Mouse (Mus musculus) liver, embryonic 15.5 days (tissue): ENCODE measurements around the gene Slc35a1. TPM values are rescaled to one million over a fixed set of nuclear protein-coding genes. Genes with fewer than 3 reads are reported as not detected.

Experiments
- ATAC-seq: fragments of 200-750 bp; cut with Nextera tagmentation; 2 replicates; pipeline ENCODE4 v1.8.0; 2017; ENCODE audit warnings: moderate number of reproducible peaks, mild to moderate bottlenecking, moderate library complexity; ENCODE audit not compliant: insufficient read depth
- H3K27ac ChIP-seq: fragments of 300-500 bp; sonication (generic); replicated peaks from 2 replicates; pipeline ENCODE4 v1.5.1; 2015; ENCODE audit warnings: mild to moderate bottlenecking, inconsistent platforms
- H3K27me3 ChIP-seq: fragments of 300-500 bp; sonication (generic); 2 replicates; pipeline ENCODE4 v1.6.1; 2015; ENCODE audit warnings: mild to moderate bottlenecking, inconsistent platforms
- H3K36me3 ChIP-seq: fragments of 300-500 bp; sonication (generic); replicated peaks from 2 replicates; pipeline ENCODE4 v1.6.1; 2015; ENCODE audit warnings: moderate library complexity, mild to moderate bottlenecking, inconsistent platforms
- H3K4me1 ChIP-seq: fragments of 300-500 bp; sonication (generic); replicated peaks from 2 replicates; pipeline ENCODE4 v1.6.1; 2015; ENCODE audit warnings: inconsistent platforms
- H3K4me2 ChIP-seq: fragments of 300-500 bp; sonication (generic); 2 replicates; pipeline ENCODE4 v1.6.1; 2015; ENCODE audit warnings: moderate library complexity, mild to moderate bottlenecking, inconsistent platforms
- H3K4me3 ChIP-seq: fragments of 300-500 bp; sonication (generic); replicated peaks from 2 replicates; pipeline ENCODE4 v1.5.1; 2015; ENCODE audit warnings: mild to moderate bottlenecking, inconsistent platforms
- H3K9ac ChIP-seq: fragments of 300-500 bp; sonication (generic); 2 replicates; pipeline ENCODE4 v1.6.1; 2015; ENCODE audit warnings: moderate library complexity, mild to moderate bottlenecking, inconsistent platforms
- H3K9me3 ChIP-seq: fragments of 300-500 bp; sonication (generic); replicated peaks from 2 replicates; pipeline ENCODE4 v1.6.1; 2016; ENCODE audit warnings: inconsistent platforms
- WGBS: fragments of 180-500 bp; shearing (Covaris S2); methylation state at CpG from one replicate; pipeline ENCODE4 v1.1.7; 2015; ENCODE audit warnings: mixed read lengths; ENCODE audit not compliant: insufficient replicate concordance; 5-methylcytosine and 5-hydroxymethylcytosine counted together
- polyA plus RNA-seq: library from polyadenylated mRNA; unstranded; fragments of >200 nt; fragmentation: Nextera tagmentation; extraction: Ambion mirVana; gene quantifications from 2 replicates; pipeline ENCODE4 v1.2.1, GENCODE M21; 2015

The Slc35a1 gene
- polyA plus RNA-seq, 1 experiment from 2014 or later = 16.5 TPM

- H3K4me3 ChIP-seq = no peak overlapping the region
- no peaks in the 10 kb centered on the region for H3K9me3 ChIP-seq
- H3K27me3 ChIP-seq = no peaks in the 10 kb centered on the region
- ATAC-seq = no peak
- H3K9ac ChIP-seq = no peak overlapping the region
- WGBS = 53% methylated on average over 3 of the region's 3 CpGs
- no peak overlapping the region for H3K27ac ChIP-seq
- no peak overlapping the region for H3K4me2 ChIP-seq
- no peaks in the 10 kb centered on the region for H3K36me3 ChIP-seq
- no peaks in the 10 kb centered on the region for H3K4me1 ChIP-seq
These were observed 20.0 kb upstream of the Slc35a1 start for GRCm38 (mm10) chr4:34707248-34707647.

- H3K36me3 ChIP-seq = no peaks in the 10 kb centered on the region
- no peaks in the 10 kb centered on the region for H3K4me1 ChIP-seq
- no peaks in the 10 kb centered on the region for H3K9me3 ChIP-seq
- H3K9ac ChIP-seq = no peak overlapping the region
- WGBS = 54% methylated on average over 4 of the region's 4 CpGs
- ATAC-seq = no peak
- no peaks in the 10 kb centered on the region for H3K27me3 ChIP-seq
- H3K27ac ChIP-seq = no peak overlapping the region
- H3K4me2 ChIP-seq = no peak overlapping the region
- no peak overlapping the region for H3K4me3 ChIP-seq
These were observed 15.8 kb upstream of the Slc35a1 start for GRCm38 (mm10) chr4:34703029-34703428.

GRCm38 (mm10) chr4:34702231-34702630 lies 15.0 kb upstream of the Slc35a1 start:
- Histone ChIP-seq H3K4me1 (no peaks in the 10 kb centered on the region), H3K9ac (no peak overlapping the region), H3K27ac (no peak overlapping the region), H3K27me3 (no peaks in the 10 kb centered on the region), H3K36me3 (no peaks in the 10 kb centered on the region), H3K4me3 (no peak overlapping the region), H3K4me2 (no peak overlapping the region), H3K9me3 (no peaks in the 10 kb centered on the region)
- WGBS = 89% methylated on average over 11 of the region's 11 CpGs
- no peak for ATAC-seq

- H3K27me3 ChIP-seq = no peaks in the 10 kb centered on the region
- no peak for ATAC-seq
- 39% methylated on average over 5 of the region's 5 CpGs for WGBS
These were observed 14.3 kb upstream of the Slc35a1 start for GRCm38 (mm10) chr4:34701528-34701927.

GRCm38 (mm10) chr4:34688021-34688420 lies 783 bp upstream of the Slc35a1 start:
- Histone ChIP-seq H3K9me3 (no peaks in the 10 kb centered on the region), H3K27ac (no peak overlapping the region), H3K4me3 (no peak overlapping the region), H3K36me3 (0 out of 2 replicates have a peak, but pooled peaks cover 3% of the 10 kb centered on the region), H3K9ac (no peak overlapping the region), H3K4me1 (peaks cover 17% of the 10 kb centered on the region), H3K27me3 (no peaks in the 10 kb centered on the region), H3K4me2 (peak overlapping the region; percentile 82)
- 61% methylated on average over 3 of the region's 3 CpGs for WGBS
- no peak for ATAC-seq

More at GRCm38 (mm10) chr4:34701528-34701927, 14.3 kb upstream of the Slc35a1 start:
- Histone ChIP-seq H3K9ac (no peak overlapping the region), H3K9me3 (no peaks in the 10 kb centered on the region), H3K4me2 (no peak overlapping the region), H3K4me3 (no peak overlapping the region), H3K4me1 (no peaks in the 10 kb centered on the region), H3K36me3 (no peaks in the 10 kb centered on the region), H3K27ac (no peak overlapping the region)

GRCm38 (mm10) chr4:34680530-34680929 lies 6.7 kb downstream of the Slc35a1 start:
- no peak overlapping the region for H3K27ac ChIP-seq

GRCm38 (mm10) chr4:34673721-34674120 lies 13.5 kb downstream of the Slc35a1 start:
- 65% methylated on average over 5 of the region's 5 CpGs for WGBS
- Histone ChIP-seq H3K9ac (no peak overlapping the region), H3K4me3 (no peak overlapping the region), H3K36me3 (peaks cover 11% of the 10 kb centered on the region), H3K9me3 (no peaks in the 10 kb centered on the region), H3K27ac (no peak overlapping the region), H3K4me2 (no peak overlapping the region), H3K27me3 (no peaks in the 10 kb centered on the region), H3K4me1 (no peaks in the 10 kb centered on the region)
- no peak for ATAC-seq

More at GRCm38 (mm10) chr4:34680530-34680929, 6.7 kb downstream of the Slc35a1 start:
- Histone ChIP-seq H3K4me1 (peaks cover 4% of the 10 kb centered on the region), H3K4me3 (no peak overlapping the region), H3K4me2 (no peak overlapping the region), H3K9ac (no peak overlapping the region), H3K36me3 (peaks cover 12% of the 10 kb centered on the region), H3K27me3 (no peaks in the 10 kb centered on the region), H3K9me3 (no peaks in the 10 kb centered on the region)
- 78% methylated on average over 5 of the region's 5 CpGs for WGBS
- ATAC-seq = no peak

GRCm38 (mm10) chr4:34667923-34668322 lies 19.3 kb downstream of the Slc35a1 start:
- no peak for ATAC-seq
- H3K36me3 ChIP-seq = peaks cover 29% of the 10 kb centered on the region
- no peak overlapping the region for H3K4me2 ChIP-seq
- no peak overlapping the region for H3K27ac ChIP-seq
- H3K27me3 ChIP-seq = no peaks in the 10 kb centered on the region
- H3K9me3 ChIP-seq = no peaks in the 10 kb centered on the region
- no peak overlapping the region for H3K9ac ChIP-seq
- 47% methylated on average over 5 of the region's 5 CpGs for WGBS
- no peaks in the 10 kb centered on the region for H3K4me1 ChIP-seq
- H3K4me3 ChIP-seq = no peak overlapping the region

- Histone ChIP-seq H3K4me2 (no peak overlapping the region), H3K27me3 (no peaks in the 10 kb centered on the region), H3K4me3 (no peak overlapping the region), H3K27ac (no peak overlapping the region), H3K36me3 (peaks cover 45% of the 10 kb centered on the region), H3K9me3 (no peaks in the 10 kb centered on the region), H3K9ac (no peak overlapping the region), H3K4me1 (no peaks in the 10 kb centered on the region)
- WGBS = 67% methylated on average over 6 of the region's 6 CpGs
- ATAC-seq = peak; percentile 25; the same call in 1 of the 2 replicates
These were observed 25.3 kb downstream of the Slc35a1 start for GRCm38 (mm10) chr4:34661927-34662326.

GRCm38 (mm10) chr4:34661514-34661913 lies 25.7 kb downstream of the Slc35a1 start:
- no peak overlapping the region for H3K4me3 ChIP-seq
- H3K9me3 ChIP-seq = no peaks in the 10 kb centered on the region
- no peak overlapping the region for H3K27ac ChIP-seq
- H3K4me1 ChIP-seq = no peaks in the 10 kb centered on the region
- no peak overlapping the region for H3K4me2 ChIP-seq
- H3K9ac ChIP-seq = no peak overlapping the region
- 0 out of 2 replicates have a peak, but pooled peaks have one; percentile 3 for ATAC-seq
- 76% methylated on average over 2 of the region's 2 CpGs for WGBS
- peaks cover 48% of the 10 kb centered on the region for H3K36me3 ChIP-seq
- no peaks in the 10 kb centered on the region for H3K27me3 ChIP-seq

- H3K36me3 ChIP-seq = peaks cover 59% of the 10 kb centered on the region
- no peak overlapping the region for H3K27ac ChIP-seq
- no peaks in the 10 kb centered on the region for H3K9me3 ChIP-seq
- H3K27me3 ChIP-seq = no peaks in the 10 kb centered on the region
- no peaks in the 10 kb centered on the region for H3K4me1 ChIP-seq
- H3K9ac ChIP-seq = no peak overlapping the region
- ATAC-seq = no peak
- no peak overlapping the region for H3K4me3 ChIP-seq
- 67% methylated on average over 2 of the region's 2 CpGs for WGBS
- H3K4me2 ChIP-seq = no peak overlapping the region
These were observed 28.2 kb downstream of the Slc35a1 start for GRCm38 (mm10) chr4:34659012-34659411.

- no peak overlapping the region for H3K27ac ChIP-seq
- 82% methylated on average over 10 of the region's 10 CpGs for WGBS
- H3K27me3 ChIP-seq = no peaks in the 10 kb centered on the region
These were observed 31.1 kb downstream of the Slc35a1 start for GRCm38 (mm10) chr4:34656101-34656500.

More at GRCm38 (mm10) chr4:34656101-34656500, 31.1 kb downstream of the Slc35a1 start:
- Histone ChIP-seq H3K9me3 (no peaks in the 10 kb centered on the region), H3K4me3 (no peak overlapping the region), H3K36me3 (peaks cover 64% of the 10 kb centered on the region), H3K4me2 (no peak overlapping the region), H3K9ac (no peak overlapping the region), H3K4me1 (no peaks in the 10 kb centered on the region)
- ATAC-seq = no peak
